Mouse (Mus musculus) NIH3T3 (cell line): ENCODE measurements at regions not wholly inside any gene's neighbourhood (a gene's known extent, or its start where the extent isn't known, plus 50 kb on each side); places are given as distances from the start of the nearest gene placed in this dataset.
A peak's percentile ranks its signal among the peaks of the same experiment; 100 is the strongest.

Experiments used
- DNase-seq: peaks from one replicate; pipeline ENCODE4 v3.0.0-alpha.2; 2012; ENCODE audit warnings: low read depth

GRCm38 (mm10) chr13:42244240-42245086 is 56.8 kb upstream of the Edn1 start:
- DNase-seq, result peak; percentile 80

- DNase-seq, result no peak
Observed at GRCm38 (mm10) chr13:42245753-42246409, 55.4 kb upstream of the Edn1 start.
